Mouse (Mus musculus): ENCODE measurements around the gene Wt1. TPM values are rescaled to one million over a fixed set of nuclear protein-coding genes. Genes with fewer than 3 reads are reported as not detected.

The Wt1 gene
- polyA plus RNA-seq, 1 experiment, result 1.4 TPM

DNA sequence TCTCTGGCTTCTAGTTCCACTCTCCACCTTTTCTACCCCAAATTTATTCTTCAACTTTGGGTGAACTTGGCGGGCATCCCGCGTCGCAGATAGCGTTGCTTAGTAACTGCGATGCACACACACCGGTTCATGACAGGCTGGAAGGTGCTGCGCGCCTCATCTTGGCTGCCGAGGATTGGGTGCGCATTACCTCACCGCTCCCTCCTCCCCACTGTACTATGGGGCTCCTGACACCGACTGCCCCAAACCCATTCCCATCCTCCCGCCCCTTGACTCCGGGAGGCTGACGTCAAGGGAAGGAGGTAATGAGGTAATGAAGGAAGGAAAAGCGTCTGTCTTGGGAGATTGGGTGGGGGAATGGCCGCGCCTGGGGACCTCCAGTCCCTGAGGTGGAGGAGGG is 8.0 kb downstream of the Wt1 start:
- no peak overlapping the region for H3K4me3 ChIP-seq (replicated peaks; ENCODE audit: control insufficient read depth, low read depth, low read length)
- TF ChIP-seq POLR2A (IDR thresholded peaks at IDR 0.05; ENCODE audit: borderline replicate concordance, control insufficient read depth, low read depth, low read length) (no peak), CTCF (IDR thresholded peaks at IDR 0.05; ENCODE audit: control insufficient read depth, insufficient read depth, low read length) (no peak)
- 6% methylated on average over 19 of the region's 19 CpGs for WGBS
- H3K4me1 ChIP-seq (ENCODE audit: control insufficient read depth, insufficient read depth, low read length), result no peaks in the 10 kb centered on the region
- H3K27ac ChIP-seq (ENCODE audit: control insufficient read depth, insufficient read depth, low read depth, low read length, poor library complexity), result no peak overlapping the region

DNA sequence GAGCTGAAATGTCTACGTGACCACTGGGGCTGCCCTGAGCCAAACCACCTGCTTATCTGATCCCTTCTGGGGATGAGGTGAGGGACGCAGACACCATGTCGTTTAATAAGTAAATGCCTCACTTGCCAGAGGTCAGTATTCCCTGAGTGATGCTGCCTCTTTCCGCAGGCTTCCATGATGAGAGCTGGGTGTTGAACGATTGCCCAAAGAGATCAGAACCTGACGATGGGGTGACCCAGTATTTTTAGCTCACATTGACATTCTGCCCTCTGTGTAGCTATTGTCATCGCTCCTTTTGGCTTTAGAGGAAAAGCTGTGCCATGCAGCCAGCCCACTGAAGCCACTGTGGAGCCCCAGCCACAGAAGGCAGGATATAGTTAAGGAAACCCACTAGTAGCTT is 13.1 kb downstream of the Wt1 start:
- no peak for TF ChIP-seq CTCF (IDR thresholded peaks at IDR 0.05; ENCODE audit: control insufficient read depth, insufficient read depth, low read length)
- no peak for TF ChIP-seq POLR2A (IDR thresholded peaks at IDR 0.05; ENCODE audit: borderline replicate concordance, control insufficient read depth, low read depth, low read length)
- WGBS, result 62% methylated on average over 7 of the region's 7 CpGs

DNA sequence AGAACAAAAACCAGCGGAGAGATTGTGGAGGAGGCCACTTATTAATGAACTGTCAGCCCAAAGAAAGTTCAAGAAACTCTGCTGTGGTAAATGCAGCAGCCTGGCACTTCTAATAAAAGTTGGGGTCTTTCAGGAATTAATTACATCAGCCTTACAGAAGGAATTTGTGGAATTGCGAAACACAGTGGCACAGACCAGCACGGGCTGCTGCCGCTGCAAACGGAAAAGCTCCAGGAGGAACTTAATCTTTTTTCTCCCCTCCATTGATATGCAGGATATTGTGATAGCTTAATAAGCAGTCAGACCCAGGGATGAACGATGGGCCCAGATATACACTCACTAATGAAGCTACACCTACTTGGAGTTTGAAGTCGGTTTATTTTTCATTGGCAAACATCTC is 15.0 kb downstream of the Wt1 start:
- Histone ChIP-seq H3K27ac (ENCODE audit: control insufficient read depth, insufficient read depth, low read depth, low read length, poor library complexity) (no peak overlapping the region), H3K4me3 (replicated peaks; ENCODE audit: control insufficient read depth, low read depth, low read length) (no peak overlapping the region), H3K4me1 (ENCODE audit: control insufficient read depth, insufficient read depth, low read length) (no peaks in the 10 kb centered on the region)
- TF ChIP-seq POLR2A (IDR thresholded peaks at IDR 0.05; ENCODE audit: borderline replicate concordance, control insufficient read depth, low read depth, low read length) (no peak), CTCF (IDR thresholded peaks at IDR 0.05; ENCODE audit: control insufficient read depth, insufficient read depth, low read length) (no peak)
- 49% methylated on average over 7 of the region's 7 CpGs for WGBS

More for the DNA sequence above, 13.1 kb downstream of the Wt1 start:
- Histone ChIP-seq H3K4me3 (replicated peaks; ENCODE audit: control insufficient read depth, low read depth, low read length) (no peak overlapping the region), H3K27ac (ENCODE audit: control insufficient read depth, insufficient read depth, low read depth, low read length, poor library complexity) (no peak overlapping the region), H3K4me1 (ENCODE audit: control insufficient read depth, insufficient read depth, low read length) (no peaks in the 10 kb centered on the region)

DNA sequence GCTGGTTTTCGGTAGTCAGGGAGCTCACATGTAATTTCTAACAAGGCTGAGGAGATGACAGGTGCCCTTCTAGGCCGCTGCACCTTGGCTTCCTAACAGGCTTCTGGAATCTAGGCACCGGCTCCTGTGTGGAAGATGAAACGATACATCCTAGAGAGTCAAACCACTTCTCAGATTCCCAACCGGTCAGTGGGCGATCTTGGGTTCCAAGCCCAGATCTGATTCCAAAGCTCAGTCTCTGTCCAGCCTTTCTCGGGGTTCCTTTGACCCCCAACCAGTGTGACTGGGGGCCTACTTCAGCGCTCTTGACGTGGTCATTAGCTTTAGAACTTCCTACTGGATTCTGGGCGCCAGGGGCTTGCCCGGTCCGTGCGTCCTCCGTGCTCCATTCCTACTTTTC is 17.4 kb downstream of the Wt1 start:
- Histone ChIP-seq H3K4me3 (replicated peaks; ENCODE audit: control insufficient read depth, low read depth, low read length) (no peak overlapping the region), H3K4me1 (ENCODE audit: control insufficient read depth, insufficient read depth, low read length) (no peaks in the 10 kb centered on the region), H3K27ac (ENCODE audit: control insufficient read depth, insufficient read depth, low read depth, low read length, poor library complexity) (no peak overlapping the region)
- TF ChIP-seq POLR2A (IDR thresholded peaks at IDR 0.05; ENCODE audit: borderline replicate concordance, control insufficient read depth, low read depth, low read length) (no peak), CTCF (IDR thresholded peaks at IDR 0.05; ENCODE audit: control insufficient read depth, insufficient read depth, low read length) (no peak)
- 89% methylated on average over 14 of the region's 14 CpGs for WGBS

DNA sequence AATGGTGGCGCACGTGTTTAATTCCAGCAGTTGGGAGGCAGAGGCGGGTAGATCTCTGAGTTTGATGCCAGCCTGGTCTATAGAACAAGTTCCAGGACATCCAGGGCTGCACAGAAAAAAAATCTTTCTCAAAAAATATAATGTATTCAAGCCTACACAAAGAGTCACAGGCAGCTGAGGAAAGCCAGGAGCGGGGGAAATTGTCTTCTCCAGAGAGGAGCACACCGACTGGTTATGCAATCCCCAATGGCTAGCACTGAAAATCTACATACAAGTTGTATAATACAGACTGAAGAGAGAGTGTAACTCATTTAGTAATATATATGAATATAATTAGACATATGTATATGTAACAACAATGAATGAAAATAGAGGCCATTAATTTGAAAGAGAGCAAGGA is 25.2 kb downstream of the Wt1 start:
- TF ChIP-seq POLR2A (IDR thresholded peaks at IDR 0.05; ENCODE audit: borderline replicate concordance, control insufficient read depth, low read depth, low read length) (no peak), CTCF (IDR thresholded peaks at IDR 0.05; ENCODE audit: control insufficient read depth, insufficient read depth, low read length) (no peak)
- Histone ChIP-seq H3K4me3 (replicated peaks; ENCODE audit: control insufficient read depth, low read depth, low read length) (no peak overlapping the region), H3K27ac (ENCODE audit: control insufficient read depth, insufficient read depth, low read depth, low read length, poor library complexity) (no peak overlapping the region), H3K4me1 (ENCODE audit: control insufficient read depth, insufficient read depth, low read length) (no peaks in the 10 kb centered on the region)
- 77% methylated on average over 5 of the region's 5 CpGs for WGBS

DNA sequence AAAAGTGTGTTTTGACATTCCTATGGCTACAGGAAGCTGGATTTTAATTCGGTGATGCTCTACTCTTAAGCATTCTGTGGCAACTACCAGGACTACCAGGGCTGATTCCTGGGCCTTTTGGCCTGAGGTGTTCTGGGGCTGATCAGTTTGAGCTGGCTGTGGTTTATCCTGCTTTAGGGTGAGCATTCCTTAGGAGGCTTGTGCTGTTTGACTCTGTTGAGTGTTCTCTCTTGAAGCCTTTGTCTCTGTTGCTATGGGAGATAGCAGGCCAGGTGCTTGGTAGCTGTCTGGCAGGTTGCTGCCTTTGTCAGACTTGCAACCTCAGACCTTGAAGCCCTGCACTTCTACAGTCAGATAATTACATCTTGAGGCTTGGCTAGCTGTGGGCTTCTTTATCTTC is 26.7 kb downstream of the Wt1 start:
- WGBS, result 77% methylated on average over 1 of the region's 1 CpGs
- Histone ChIP-seq H3K4me1 (ENCODE audit: control insufficient read depth, insufficient read depth, low read length) (no peaks in the 10 kb centered on the region), H3K27ac (ENCODE audit: control insufficient read depth, insufficient read depth, low read depth, low read length, poor library complexity) (no peak overlapping the region), H3K4me3 (replicated peaks; ENCODE audit: control insufficient read depth, low read depth, low read length) (no peak overlapping the region)
- TF ChIP-seq CTCF (IDR thresholded peaks at IDR 0.05; ENCODE audit: control insufficient read depth, insufficient read depth, low read length) (no peak), POLR2A (IDR thresholded peaks at IDR 0.05; ENCODE audit: borderline replicate concordance, control insufficient read depth, low read depth, low read length) (no peak)

DNA sequence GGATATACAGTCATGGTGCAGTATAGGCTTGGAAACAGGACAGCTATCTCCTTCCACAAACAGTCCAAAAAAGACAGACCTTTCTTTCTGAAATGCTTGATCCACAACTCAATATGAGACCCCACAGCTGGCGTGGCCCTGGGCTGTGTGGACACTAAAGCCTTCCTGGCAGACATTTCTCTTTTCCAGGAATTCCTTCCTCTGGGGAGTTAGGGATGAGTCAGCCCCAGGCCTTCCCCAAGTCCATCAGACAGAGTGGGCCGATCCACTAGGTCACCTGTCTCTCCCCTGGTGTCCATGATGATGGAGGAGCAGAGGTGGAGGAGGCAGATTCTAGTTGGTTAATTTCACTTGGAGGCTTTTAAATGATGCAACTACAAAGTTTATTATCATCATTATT is 34.6 kb downstream of the Wt1 start:
- H3K4me3 ChIP-seq (replicated peaks; ENCODE audit: control insufficient read depth, low read depth, low read length), result no peak overlapping the region
- H3K27ac ChIP-seq (ENCODE audit: control insufficient read depth, insufficient read depth, low read depth, low read length, poor library complexity), result no peak overlapping the region
- WGBS, result 65% methylated on average over 2 of the region's 2 CpGs
- TF ChIP-seq CTCF (IDR thresholded peaks at IDR 0.05; ENCODE audit: control insufficient read depth, insufficient read depth, low read length), result no peak
- no peaks in the 10 kb centered on the region for H3K4me1 ChIP-seq (ENCODE audit: control insufficient read depth, insufficient read depth, low read length)

DNA sequence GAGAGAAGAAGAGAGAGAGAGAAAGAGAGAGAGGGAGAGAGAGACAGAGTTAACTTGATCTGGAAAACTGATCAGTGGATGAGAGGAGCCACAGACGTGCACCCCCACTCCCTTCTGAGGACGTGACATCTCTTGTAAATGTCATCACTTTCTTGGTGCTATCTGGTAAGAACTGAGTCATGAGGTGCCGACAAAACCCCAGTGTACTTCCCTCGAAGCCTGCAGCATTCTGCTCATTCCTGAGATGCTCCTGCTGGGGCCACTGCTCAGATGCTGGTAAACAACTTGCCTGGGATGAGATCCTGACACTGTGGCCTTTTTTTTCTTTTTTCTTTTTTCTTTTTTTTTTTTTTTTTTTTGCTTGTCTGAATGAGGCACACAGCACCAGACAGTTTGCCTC is 36.4 kb downstream of the Wt1 start:
- no peak overlapping the region for H3K27ac ChIP-seq (ENCODE audit: control insufficient read depth, insufficient read depth, low read depth, low read length, poor library complexity)
- WGBS, result 33% methylated on average over 4 of the region's 4 CpGs
- no peak for TF ChIP-seq POLR2A (IDR thresholded peaks at IDR 0.05; ENCODE audit: borderline replicate concordance, control insufficient read depth, low read depth, low read length)
- TF ChIP-seq CTCF (IDR thresholded peaks at IDR 0.05; ENCODE audit: control insufficient read depth, insufficient read depth, low read length), result no peak
- no peaks in the 10 kb centered on the region for H3K4me1 ChIP-seq (ENCODE audit: control insufficient read depth, insufficient read depth, low read length)
- no peak overlapping the region for H3K4me3 ChIP-seq (replicated peaks; ENCODE audit: control insufficient read depth, low read depth, low read length)

DNA sequence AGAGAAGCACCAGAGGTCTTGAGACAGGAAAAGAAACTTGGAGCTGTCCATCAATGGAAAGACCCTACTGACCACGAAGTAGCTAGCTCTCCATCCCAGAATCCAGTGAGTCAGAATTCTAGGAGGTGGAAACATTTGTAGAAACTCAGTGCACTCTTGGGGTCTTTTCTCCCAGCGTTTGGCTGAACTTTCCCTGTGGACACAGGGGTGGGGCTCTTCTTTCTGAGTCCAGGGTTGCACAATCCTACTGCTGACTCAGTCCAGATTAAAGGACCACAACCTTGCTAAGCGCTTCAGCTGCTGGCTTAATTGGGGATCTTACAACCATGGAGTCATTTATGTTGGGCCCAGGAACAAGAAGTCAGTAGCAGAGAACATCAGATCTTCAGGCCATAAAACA is 41.8 kb downstream of the Wt1 start:
- H3K27ac ChIP-seq (ENCODE audit: control insufficient read depth, insufficient read depth, low read depth, low read length, poor library complexity), result no peak overlapping the region
- H3K4me3 ChIP-seq (replicated peaks; ENCODE audit: control insufficient read depth, low read depth, low read length), result no peak overlapping the region
- 63% methylated on average over 3 of the region's 3 CpGs for WGBS
- TF ChIP-seq CTCF (IDR thresholded peaks at IDR 0.05; ENCODE audit: control insufficient read depth, insufficient read depth, low read length), result no peak
- TF ChIP-seq POLR2A (IDR thresholded peaks at IDR 0.05; ENCODE audit: borderline replicate concordance, control insufficient read depth, low read depth, low read length), result no peak
- no peaks in the 10 kb centered on the region for H3K4me1 ChIP-seq (ENCODE audit: control insufficient read depth, insufficient read depth, low read length)
